Mouse (Mus musculus): ENCODE measurements around the gene 6030468B19Rik. TPM values are rescaled to one million over a fixed set of nuclear protein-coding genes. Genes with fewer than 3 reads are reported as not detected.

Gene 6030468B19Rik
- total and polyA plus RNA-seq, 3 experiments: 2.7 to 5.1 TPM; not detected in 1

DNA sequence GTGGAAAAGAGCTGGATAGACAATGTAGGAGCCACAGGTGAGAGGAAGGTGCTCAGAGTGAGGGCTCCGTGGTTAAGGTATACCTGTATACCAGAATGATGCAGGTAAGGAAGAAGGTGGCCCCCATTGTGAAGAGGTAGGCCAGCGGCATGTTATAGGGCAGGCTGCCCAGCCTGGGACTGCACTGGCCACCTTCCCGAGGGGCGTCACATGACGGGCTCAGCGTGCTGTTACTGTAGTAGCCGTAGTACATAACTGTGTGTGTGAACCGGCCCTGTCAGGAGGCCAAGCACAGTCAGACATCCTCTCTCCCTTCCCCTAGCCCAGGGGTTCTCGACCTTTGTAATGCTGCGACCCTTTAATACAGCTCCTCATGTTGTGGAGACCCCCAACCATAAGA lies 22.5 kb upstream of the 6030468B19Rik start:
- no peak overlapping the region for H3K4me3 ChIP-seq (ENCODE audit: control insufficient read depth in 1 of 2, insufficient read depth in 1 of 2, low read depth in 2 of 2, low read length in 2 of 2)
- no peaks in the 10 kb centered on the region for H3K27me3 ChIP-seq (ENCODE audit: control insufficient read depth in 1 of 2, insufficient read depth in 2 of 2, low read length in 2 of 2)
- H3K4me1 ChIP-seq (ENCODE audit: control insufficient read depth in 1 of 2, insufficient read depth in 2 of 2, low read length in 2 of 2): peaks cover 3 to 8% of the 10 kb centered on the region in 2 experiments; a peak in 2 of 4 replicates
- peaks cover 16% of the 10 kb centered on the region for H3K79me2 ChIP-seq (ENCODE audit: control insufficient read depth, insufficient read depth, low read length, poor library complexity)
- no peaks in the 10 kb centered on the region; a peak in 2 of 4 replicates for H3K36me3 ChIP-seq (ENCODE audit: control insufficient read depth in 1 of 2, insufficient read depth in 2 of 2, low read length in 2 of 2)
- TF ChIP-seq GATA1 (IDR thresholded peaks at IDR 0.05; ENCODE audit: low read depth, low read length) (no peak), NRF1 (IDR thresholded peaks at IDR 0.05; ENCODE audit: insufficient read depth, low read depth, low read length, poor library complexity, severe bottlenecking) (no peak), POLR2AphosphoS5 (IDR thresholded peaks at IDR 0.05; ENCODE audit: borderline replicate concordance, low read depth, low read length) (no peak), MAFK (IDR thresholded peaks at IDR 0.05; ENCODE audit: borderline replicate concordance, low read depth, low read length) (no peak), TAL1 (IDR thresholded peaks at IDR 0.05; ENCODE audit: low read length) (no peak), UBTF (IDR thresholded peaks at IDR 0.05; ENCODE audit: borderline replicate concordance, insufficient read depth, low read depth, low read length) (no peak), EP300 (IDR thresholded peaks at IDR 0.05; ENCODE audit: low read depth in 1 of 2, low read length in 2 of 2) (no peak), NELFE (IDR thresholded peaks at IDR 0.05; ENCODE audit: low read depth, low read length) (no peak), BHLHE40 (IDR thresholded peaks at IDR 0.05; ENCODE audit: borderline replicate concordance, low read depth, low read length) (no peak), MXI1 (IDR thresholded peaks at IDR 0.05; ENCODE audit: low read depth, low read length) (no peak), ELF1 (IDR thresholded peaks at IDR 0.05; ENCODE audit: low read depth, low read length) (no peak), ZC3H11A (IDR thresholded peaks at IDR 0.05; ENCODE audit: low read depth, low read length) (no peak), MAX (IDR thresholded peaks at IDR 0.05; ENCODE audit: low read length) (no peak)
- no peaks in the 10 kb centered on the region for H3K9me3 ChIP-seq (replicated peaks; ENCODE audit: insufficient read depth, low read length)
- no peak overlapping the region for H3K27ac ChIP-seq (ENCODE audit: control insufficient read depth, low read depth, low read length)
- no peak overlapping the region for H3K9ac ChIP-seq (ENCODE audit: control insufficient read depth, low read depth, low read length, poor library complexity, severe bottlenecking)
- no peak for DNase-seq (ENCODE audit: low read depth, low spot score)

DNA sequence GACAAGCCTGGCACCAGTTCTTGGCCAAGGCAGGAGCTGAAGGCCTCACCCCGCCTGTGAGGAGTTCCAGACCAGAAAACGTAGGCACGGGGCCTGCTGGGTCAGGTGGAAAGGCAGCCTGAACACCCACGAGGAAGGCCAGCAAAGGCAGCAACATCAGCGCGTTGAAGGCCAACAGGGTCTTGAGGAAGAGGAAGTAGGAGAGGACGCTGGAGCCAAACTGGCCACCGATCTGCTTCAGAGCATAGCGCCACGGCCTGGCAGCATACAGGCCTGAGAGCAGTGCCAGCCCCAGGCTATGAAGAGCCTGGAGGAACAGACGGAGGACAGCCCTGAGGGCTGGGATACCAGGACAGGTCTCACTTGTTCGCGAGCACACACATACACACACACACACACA lies 21.9 kb upstream of the 6030468B19Rik start:
- no peak overlapping the region for H3K9ac ChIP-seq (ENCODE audit: control insufficient read depth, low read depth, low read length, poor library complexity, severe bottlenecking)
- H3K79me2 ChIP-seq (ENCODE audit: control insufficient read depth, insufficient read depth, low read length, poor library complexity): peaks cover 20% of the 10 kb centered on the region
- H3K36me3 ChIP-seq (ENCODE audit: control insufficient read depth in 1 of 2, insufficient read depth in 2 of 2, low read length in 2 of 2): no peaks in the 10 kb centered on the region; a peak in 2 of 4 replicates
- DNase-seq (ENCODE audit: low read depth, low spot score): no peak
- peaks cover 3 to 8% of the 10 kb centered on the region in 2 experiments; a peak in 2 of 4 replicates for H3K4me1 ChIP-seq (ENCODE audit: control insufficient read depth in 1 of 2, insufficient read depth in 2 of 2, low read length in 2 of 2)
- no peaks in the 10 kb centered on the region for H3K27me3 ChIP-seq (ENCODE audit: control insufficient read depth in 1 of 2, insufficient read depth in 2 of 2, low read length in 2 of 2)
- no peak for TF ChIP-seq BHLHE40 (IDR thresholded peaks at IDR 0.05; ENCODE audit: borderline replicate concordance, low read depth, low read length)
- TF ChIP-seq MAFK (IDR thresholded peaks at IDR 0.05; ENCODE audit: borderline replicate concordance, low read depth, low read length): no peak
- TF ChIP-seq MXI1 (IDR thresholded peaks at IDR 0.05; ENCODE audit: low read depth, low read length): no peak
- no peak for TF ChIP-seq MYB (IDR thresholded peaks at IDR 0.05; ENCODE audit: low read depth, low read length)
- TF ChIP-seq CHD1 (IDR thresholded peaks at IDR 0.05; ENCODE audit: low read depth, low read length): no peak
- TF ChIP-seq ELF1 (IDR thresholded peaks at IDR 0.05; ENCODE audit: low read depth, low read length): no peak
- TF ChIP-seq SIN3A (IDR thresholded peaks at IDR 0.05; ENCODE audit: low read length): no peak
- no peak for TF ChIP-seq GABPA (IDR thresholded peaks at IDR 0.05; ENCODE audit: low read depth, low read length)
- TF ChIP-seq RCOR1 (IDR thresholded peaks at IDR 0.05; ENCODE audit: low read depth, low read length): no peak
- TF ChIP-seq NELFE (IDR thresholded peaks at IDR 0.05; ENCODE audit: low read depth, low read length): no peak
- TF ChIP-seq POLR2AphosphoS2 (IDR thresholded peaks at IDR 0.05; ENCODE audit: low read length): no peak
- no peak for TF ChIP-seq ZKSCAN1 (IDR thresholded peaks at IDR 0.05; ENCODE audit: low read depth, low read length)
- no peak for TF ChIP-seq MAX (IDR thresholded peaks at IDR 0.05; ENCODE audit: low read length)
- no peak for TF ChIP-seq JUND (IDR thresholded peaks at IDR 0.05; ENCODE audit: low read depth, low read length)
- H3K9me3 ChIP-seq (replicated peaks; ENCODE audit: insufficient read depth, low read length): no peaks in the 10 kb centered on the region
- H3K4me3 ChIP-seq (ENCODE audit: control insufficient read depth in 1 of 2, insufficient read depth in 1 of 2, low read depth in 2 of 2, low read length in 2 of 2): no peak overlapping the region
- no peak overlapping the region for H3K27ac ChIP-seq (ENCODE audit: control insufficient read depth, low read depth, low read length)

All from MEL (cell line).